Mouse (Mus musculus) kidney, embryonic 16.5 days (tissue): ENCODE results near the gene Cpne9. TPM values are rescaled to one million over a fixed set of nuclear protein-coding genes. Genes with fewer than 3 reads are reported as not detected.
A peak's percentile ranks its signal among the peaks of the same experiment; 100 is the strongest.

ENCODE experiments used
- ATAC-seq: fragments of 200-750 bp; cut with Nextera tagmentation; 2 replicates; pipeline ENCODE4 v1.8.0; 2017; ENCODE audit warnings: moderate TSS enrichment; ENCODE audit not compliant: low FRiP score, low TSS enrichment
- H3K27ac ChIP-seq: fragments of 300-500 bp; sonication (generic); 2 replicates; pipeline ENCODE4 v1.5.1; 2014; ENCODE audit warnings: low read length
- H3K27me3 ChIP-seq: fragments of 300-500 bp; sonication (generic); 2 replicates; pipeline ENCODE4 v1.6.1; 2014; ENCODE audit warnings: low read length, control low read depth, mixed read lengths; ENCODE audit not compliant: insufficient read depth
- H3K36me3 ChIP-seq: fragments of 300-500 bp; sonication (generic); 2 replicates; pipeline ENCODE4 v1.6.1; 2014; ENCODE audit warnings: low read length, control low read depth, mixed read lengths; ENCODE audit not compliant: insufficient read depth
- H3K4me1 ChIP-seq: fragments of 300-500 bp; sonication (generic); 2 replicates; pipeline ENCODE4 v1.6.1; 2014; ENCODE audit warnings: low read length, control low read depth, mixed read lengths; ENCODE audit not compliant: insufficient read depth
- H3K4me2 ChIP-seq: fragments of 300-500 bp; sonication (generic); replicated peaks from 2 replicates; pipeline ENCODE4 v1.6.1; 2014; ENCODE audit warnings: low read depth, low read length
- H3K4me3 ChIP-seq: fragments of 300-500 bp; sonication (generic); 2 replicates; pipeline ENCODE4 v1.5.1; 2014; ENCODE audit warnings: mild to moderate bottlenecking, low read length
- H3K9ac ChIP-seq: fragments of 300-500 bp; sonication (generic); replicated peaks from 2 replicates; pipeline ENCODE4 v1.6.1; 2014; ENCODE audit warnings: low read length
- H3K9me3 ChIP-seq: fragments of 300-500 bp; sonication (generic); 2 replicates; pipeline ENCODE4 v1.6.1; 2016; ENCODE audit warnings: low read length, control low read depth
- WGBS: fragments of 180-500 bp; shearing (Covaris S2); extraction: QIAGEN DNeasy Blood & Tissue Kit; methylation state at CpG from one replicate; pipeline ENCODE4 v1.1.7; 2014; 5-methylcytosine and 5-hydroxymethylcytosine counted together
- polyA plus RNA-seq: library from polyadenylated mRNA; unstranded; fragments of >200 nt; fragmentation: Nextera tagmentation; extraction: Ambion mirVana; gene quantifications from 2 replicates; pipeline ENCODE4 v1.2.1, GENCODE M21; 2015

Gene Cpne9
- polyA plus RNA-seq, 1 experiment from 2014 or later = not detected

DNA sequence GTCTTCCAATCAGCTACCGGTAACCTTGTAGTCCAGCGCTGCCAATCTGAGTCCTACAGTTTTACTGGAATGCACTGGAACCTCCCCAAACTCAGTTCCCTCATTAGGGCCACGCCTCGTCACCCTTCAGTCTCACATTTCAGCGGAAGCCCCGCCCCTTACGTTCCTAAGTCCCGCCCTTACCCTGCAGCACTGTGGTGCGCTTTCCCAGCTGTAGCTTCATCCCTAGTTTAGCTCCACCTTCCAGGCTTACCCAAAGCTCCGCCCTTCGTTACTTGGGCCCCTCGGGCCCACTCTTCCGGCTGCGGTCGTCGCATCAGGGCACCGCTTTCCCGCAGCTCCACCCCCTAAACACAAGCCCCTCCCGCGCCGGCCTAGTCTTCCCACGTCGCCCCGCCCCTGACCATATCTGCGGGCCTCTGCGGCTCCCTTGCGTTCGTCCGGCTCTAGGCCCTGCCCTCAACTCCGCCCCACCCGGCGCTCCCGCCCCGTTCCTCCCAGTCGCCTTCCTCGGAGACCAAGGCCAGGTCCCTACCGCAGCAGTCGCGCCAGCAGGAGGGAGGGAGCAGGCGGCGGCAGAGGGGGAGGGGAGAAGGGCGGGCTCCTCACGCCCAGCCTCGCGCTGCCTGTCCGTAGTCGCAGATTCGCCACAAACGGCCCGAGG, 24.3 kb downstream of the Cpne9 start:
- peak overlapping the region; percentile 88 for H3K4me2 ChIP-seq
- peak overlapping the region; percentile 92 for H3K9ac ChIP-seq
- no peaks in the 10 kb centered on the region for H3K27me3 ChIP-seq
- ATAC-seq = peak; percentile 99
- WGBS = under 1% methylated on average over 49 of the region's 50 CpGs
- no peaks in the 10 kb centered on the region for H3K9me3 ChIP-seq
- H3K27ac ChIP-seq = peak overlapping the region; percentile 99
- H3K4me1 ChIP-seq = peaks cover 25% of the 10 kb centered on the region
- H3K36me3 ChIP-seq = peaks cover 14% of the 10 kb centered on the region; the same call in 1 of the 2 replicates
- peak overlapping the region; percentile 64 for H3K4me3 ChIP-seq

- Histone ChIP-seq H3K9ac (peak within 1 kb of the TSS; percentile 92), H3K4me3 (peak within 1 kb of the TSS; percentile 64), H3K27me3 (no peaks in the 10 kb centered on the region), H3K4me2 (peak within 1 kb of the TSS; percentile 88), H3K4me1 (peaks cover 25% of the 10 kb centered on the region), H3K36me3 (peaks cover 14% of the 10 kb centered on the region; the same call in 1 of the 2 replicates), H3K9me3 (no peaks in the 10 kb centered on the region), H3K27ac (peak within 1 kb of the TSS; percentile 99)
- 0% methylated on average over 31 of the region's 32 CpGs for WGBS
- ATAC-seq = peak; percentile 39
These were observed 24.9 kb downstream of the Cpne9 start, which contains the start of gene Brpf1 for GRCm38 (mm10) chr6:113306986-113307349. Brpf1 (plus strand) TSS chr6:113307137.

DNA sequence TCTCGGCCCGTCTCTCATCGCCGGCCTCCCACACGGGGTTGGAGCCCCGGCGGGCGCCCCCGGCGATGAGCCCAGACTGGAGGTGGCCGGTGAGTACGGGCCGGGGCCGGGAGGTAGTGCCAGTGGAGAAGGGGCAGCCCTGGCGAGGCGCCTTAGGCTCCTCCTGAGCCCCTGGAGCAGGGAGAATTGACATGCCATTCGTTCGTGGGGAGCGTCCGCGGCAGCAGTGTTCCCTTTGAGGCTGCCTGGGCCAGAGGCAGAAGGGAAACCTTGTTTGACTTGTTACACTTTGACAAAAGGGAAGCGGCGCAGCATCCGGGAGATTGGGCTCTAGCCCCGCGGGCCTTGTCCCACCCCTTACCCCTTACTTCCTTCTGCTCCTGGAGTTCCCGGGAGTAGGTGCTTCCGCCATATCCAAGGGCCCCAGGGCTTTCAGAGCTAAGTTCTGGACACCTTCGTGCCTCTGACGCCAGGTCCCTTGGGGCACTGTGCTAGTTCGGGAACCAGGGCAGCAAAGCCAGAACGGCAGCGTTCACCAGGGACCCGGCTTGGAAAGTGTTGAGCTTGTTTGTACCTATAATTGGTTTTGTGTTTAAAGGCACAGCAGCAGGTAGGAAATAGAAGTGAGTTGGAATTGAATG, 25.5 kb downstream of the Cpne9 start:
- H3K4me2 ChIP-seq = peak overlapping the region; percentile 88
- no peaks in the 10 kb centered on the region for H3K27me3 ChIP-seq
- ATAC-seq = no peak
- H3K36me3 ChIP-seq = peaks cover 17% of the 10 kb centered on the region
- H3K4me1 ChIP-seq = peaks cover 25% of the 10 kb centered on the region
- peak overlapping the region; percentile 99 for H3K27ac ChIP-seq
- H3K9ac ChIP-seq = peak overlapping the region; percentile 92
- H3K4me3 ChIP-seq = peak overlapping the region; percentile 64
- under 1% methylated on average over 33 of the region's 34 CpGs for WGBS
- H3K9me3 ChIP-seq = no peaks in the 10 kb centered on the region

GRCm38 (mm10) chr6:113308141-113308540, 26.0 kb downstream of the Cpne9 start:
- Histone ChIP-seq H3K9ac (peak overlapping the region; percentile 92), H3K27ac (peak overlapping the region; percentile 99), H3K36me3 (peaks cover 20% of the 10 kb centered on the region), H3K4me3 (peak overlapping the region; percentile 64), H3K9me3 (no peaks in the 10 kb centered on the region), H3K4me1 (peaks cover 25% of the 10 kb centered on the region), H3K27me3 (no peaks in the 10 kb centered on the region), H3K4me2 (peak overlapping the region; percentile 88)
- ATAC-seq = no peak
- 19% methylated on average over 5 of the region's 5 CpGs for WGBS

GRCm38 (mm10) chr6:113315972-113316371, 33.9 kb downstream of the Cpne9 start:
- WGBS = 93% methylated on average over 3 of the region's 3 CpGs
- no peak overlapping the region for H3K27ac ChIP-seq
- no peaks in the 10 kb centered on the region for H3K27me3 ChIP-seq
- no peaks in the 10 kb centered on the region for H3K9me3 ChIP-seq
- no peak overlapping the region for H3K4me2 ChIP-seq
- H3K9ac ChIP-seq = no peak overlapping the region
- H3K36me3 ChIP-seq = peaks cover 80% of the 10 kb centered on the region
- no peak overlapping the region for H3K4me3 ChIP-seq
- no peaks in the 10 kb centered on the region for H3K4me1 ChIP-seq
- no peak for ATAC-seq

- Histone ChIP-seq H3K27me3 (no peaks in the 10 kb centered on the region), H3K27ac (peak within 1 kb of the TSS; percentile 97), H3K4me1 (peaks cover 11% of the 10 kb centered on the region; the same call in 1 of the 2 replicates), H3K9ac (peak within 1 kb of the TSS; percentile 89), H3K36me3 (peaks cover 52% of the 10 kb centered on the region), H3K4me3 (peak within 1 kb of the TSS; percentile 77), H3K4me2 (peak within 1 kb of the TSS; percentile 95), H3K9me3 (no peaks in the 10 kb centered on the region)
- peak; percentile 98 for ATAC-seq
- whole genome bisulfite sequencing = under 1% methylated on average over 52 of the region's 52 CpGs
These were observed 44.6 kb downstream of the Cpne9 start, which contains the start of gene Ogg1 for GRCm38 (mm10) chr6:113326533-113327315. Ogg1 (plus strand) TSS chr6:113326972.

- Histone ChIP-seq H3K9me3 (no peaks in the 10 kb centered on the region), H3K27ac (no peak overlapping the region), H3K4me2 (no peak overlapping the region), H3K27me3 (no peaks in the 10 kb centered on the region), H3K4me1 (peaks cover 26% of the 10 kb centered on the region), H3K4me3 (no peak overlapping the region), H3K9ac (no peak overlapping the region), H3K36me3 (peaks cover 32% of the 10 kb centered on the region)
- no peak for ATAC-seq
- 93% methylated on average over 1 of the region's 1 CpGs for WGBS
These were observed 47.3 kb downstream of the Cpne9 start for GRCm38 (mm10) chr6:113329396-113329795.

GRCm38 (mm10) chr6:113330547-113330946, 48.4 kb downstream of the Cpne9 start:
- H3K4me1 ChIP-seq = peaks cover 27% of the 10 kb centered on the region
- 46% methylated on average over 2 of the region's 2 CpGs for WGBS
- no peak overlapping the region for H3K27ac ChIP-seq
- H3K36me3 ChIP-seq = peaks cover 32% of the 10 kb centered on the region
- H3K27me3 ChIP-seq = no peaks in the 10 kb centered on the region
- H3K9me3 ChIP-seq = no peaks in the 10 kb centered on the region
- ATAC-seq = no peak
- H3K9ac ChIP-seq = no peak overlapping the region
- H3K4me3 ChIP-seq = no peak overlapping the region
- no peak overlapping the region for H3K4me2 ChIP-seq

- no peaks in the 10 kb centered on the region for H3K9me3 ChIP-seq
- peaks cover 21% of the 10 kb centered on the region for H3K4me1 ChIP-seq
- 89% methylated on average over 11 of the region's 11 CpGs for WGBS
- peaks cover 39% of the 10 kb centered on the region for H3K36me3 ChIP-seq
- no peak for ATAC-seq
- no peak overlapping the region for H3K9ac ChIP-seq
- no peak overlapping the region for H3K27ac ChIP-seq
- H3K27me3 ChIP-seq = no peaks in the 10 kb centered on the region
- no peak overlapping the region for H3K4me2 ChIP-seq
- H3K4me3 ChIP-seq = no peak overlapping the region
These were observed 49.6 kb downstream of the Cpne9 start for GRCm38 (mm10) chr6:113331721-113332120.
